Mouse (Mus musculus) olfactory bulb, adult 2 months (tissue): ENCODE measurements around the gene Rab7b.

ENCODE experiments used
- CTCF ChIP-seq: fragments of 200-500 bp; IDR thresholded peaks from 2 replicates; pipeline ENCODE4 v1.5.1; 2012; ENCODE audit warnings: low read depth, mild to moderate bottlenecking, low read length, moderate library complexity; ENCODE audit not compliant: insufficient read depth
- POLR2A ChIP-seq: fragments of 200-500 bp; IDR thresholded peaks from 2 replicates; pipeline ENCODE4 v1.6.1; 2012; ENCODE audit warnings: mild to moderate bottlenecking, low read depth, low read length, moderate library complexity; ENCODE audit not compliant: insufficient read depth

DNA sequence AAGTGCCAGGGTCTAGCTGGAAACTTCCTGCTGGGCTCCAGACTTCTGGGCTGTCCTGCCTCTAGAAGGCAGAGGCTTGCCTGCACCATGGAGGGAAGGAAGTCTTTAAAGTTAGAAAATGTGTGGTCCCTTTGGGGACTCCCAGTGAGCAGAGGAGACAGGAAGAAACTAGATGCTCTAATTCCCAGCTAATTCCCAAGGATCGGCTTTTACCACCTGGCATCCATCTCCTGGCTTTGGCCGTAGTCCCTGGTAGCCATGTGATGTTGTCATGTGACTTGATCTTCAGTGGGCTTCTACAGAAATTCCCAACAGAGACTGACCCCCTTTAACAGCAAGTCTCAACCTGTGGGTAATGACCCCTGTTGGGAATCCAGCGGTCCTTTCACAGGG lies 71.9 kb downstream of the Rab7b start:
- TF ChIP-seq CTCF (no peak), POLR2A (no peak)
